Mouse (Mus musculus) forebrain, postnatal 0 days (tissue): ENCODE results near the gene Pde4d. TPM values are rescaled to one million over a fixed set of nuclear protein-coding genes. Genes with fewer than 3 reads are reported as not detected.

Experiments
- ATAC-seq: fragments of 200-750 bp; cut with Nextera tagmentation; 2 replicates; pipeline ENCODE4 v1.8.0; 2017; ENCODE audit warnings: mild to moderate bottlenecking, moderate library complexity
- DNase-seq: peaks from one replicate; pipeline ENCODE4 v3.0.0-alpha.2; 2015
- H3K27ac ChIP-seq: fragments of 300-500 bp; sonication (generic); 2 replicates; pipeline ENCODE4 v1.5.1; 2014; ENCODE audit warnings: low read depth, mild to moderate bottlenecking, antibody characterized with exemption, low read length, moderate library complexity, mixed read lengths
- H3K27me3 ChIP-seq: fragments of 300-500 bp; sonication (generic); 2 replicates; pipeline ENCODE4 v1.6.1; 2014; ENCODE audit warnings: mild to moderate bottlenecking, low read length, mixed read lengths; ENCODE audit not compliant: insufficient read depth
- H3K36me3 ChIP-seq: fragments of 300-500 bp; sonication (generic); 2 replicates; pipeline ENCODE4 v1.6.1; 2014; ENCODE audit warnings: mild to moderate bottlenecking, moderate library complexity; ENCODE audit not compliant: insufficient read depth
- H3K4me1 ChIP-seq: fragments of 300-500 bp; sonication (generic); 2 replicates; pipeline ENCODE4 v1.6.1; 2014; ENCODE audit warnings: antibody characterized with exemption; ENCODE audit not compliant: insufficient read depth
- H3K4me2 ChIP-seq: fragments of 300-500 bp; sonication (generic); 2 replicates; pipeline ENCODE4 v1.6.1; 2014; ENCODE audit warnings: low read depth, mild to moderate bottlenecking, moderate library complexity
- H3K4me3 ChIP-seq: fragments of 300-500 bp; sonication (generic); 2 replicates; pipeline ENCODE4 v1.5.1; 2014; ENCODE audit warnings: low read depth, low read length, mixed read lengths
- H3K9ac ChIP-seq: fragments of 300-500 bp; sonication (generic); 2 replicates; pipeline ENCODE4 v1.6.1; 2014; ENCODE audit warnings: mild to moderate bottlenecking
- H3K9me3 ChIP-seq: fragments of 300-500 bp; sonication (generic); 2 replicates; pipeline ENCODE4 v1.6.1; 2016; ENCODE audit warnings: low read length
- CTCF ChIP-seq: sonication (generic); IDR thresholded peaks from 2 replicates; pipeline ENCODE4 v1.5.1; 2016; ENCODE audit warnings: antibody characterized with exemption, control low read depth, low read depth
- WGBS: fragments of 180-500 bp; shearing (Covaris S2); extraction: QIAGEN DNeasy Blood & Tissue Kit; methylation state at CpG from one replicate; pipeline ENCODE4 v1.1.7; 2014; 5-methylcytosine and 5-hydroxymethylcytosine counted together
- polyA plus RNA-seq: library from polyadenylated mRNA; unstranded; fragments of >200 nt; fragmentation: Nextera tagmentation; extraction: Ambion mirVana; gene quantifications from 2 replicates; pipeline ENCODE4 v1.2.1, GENCODE M21; 2015
- total RNA-seq: library from RNA; depleted of rRNA; stranded (reverse); fragments of >200 nt; gene quantifications from 2 replicates; pipeline ENCODE4 v1.2.3, GENCODE M21; 2014

Gene Pde4d
- total and polyA plus RNA-seq, 2 experiments from 2014 or later: 13.2 to 78.8 TPM

DNA sequence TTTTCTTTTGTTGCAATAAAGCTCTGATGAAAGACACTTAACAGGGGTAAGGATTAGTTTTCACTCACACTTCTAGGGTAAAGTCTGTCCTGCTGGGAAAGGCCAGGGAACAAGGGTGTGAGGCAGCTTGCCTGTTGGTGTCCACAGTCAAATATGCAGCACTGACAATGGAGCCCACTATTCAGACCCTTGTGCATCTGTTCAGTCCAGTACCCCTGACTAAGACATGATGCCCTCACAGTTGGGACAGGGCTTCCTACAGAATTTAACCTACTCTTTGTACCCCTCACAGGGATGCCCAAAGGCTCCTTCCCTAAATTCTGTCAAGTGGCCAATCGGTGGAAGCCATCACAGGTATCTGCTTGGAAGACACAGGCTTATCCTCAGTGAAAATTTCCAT lies 1068.4 kb downstream of the Pde4d start:
- no peaks in the 10 kb centered on the region for H3K4me1 ChIP-seq
- no peak overlapping the region for H3K4me3 ChIP-seq
- no peak overlapping the region for H3K4me2 ChIP-seq
- H3K9me3 ChIP-seq: no peaks in the 10 kb centered on the region
- TF ChIP-seq CTCF: no peak
- ATAC-seq (no peak), DNase-seq (no peak)
- WGBS: 79% methylated on average over 1 of the region's 1 CpGs
- no peak overlapping the region for H3K9ac ChIP-seq
- no peak overlapping the region for H3K27ac ChIP-seq
- no peaks in the 10 kb centered on the region for H3K36me3 ChIP-seq
- H3K27me3 ChIP-seq: no peaks in the 10 kb centered on the region

DNA sequence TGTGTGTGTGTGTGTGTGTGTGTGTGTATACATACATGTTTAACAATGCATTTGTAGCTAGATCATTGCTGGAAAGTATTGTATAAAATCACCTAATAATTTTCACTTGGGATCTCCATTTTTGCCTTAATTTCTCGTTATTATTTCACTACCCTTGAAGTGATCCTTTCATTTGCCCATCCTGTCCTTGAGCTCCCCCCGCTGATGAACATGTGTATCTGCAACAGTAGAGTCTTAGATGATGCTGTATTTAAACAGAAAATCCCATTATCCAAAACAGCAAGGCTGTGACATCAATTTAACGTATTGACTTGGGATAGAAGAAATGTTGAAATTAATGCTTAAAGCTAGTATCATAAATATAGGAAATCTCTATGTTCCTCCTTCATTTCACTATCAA lies 1069.7 kb downstream of the Pde4d start:
- Histone ChIP-seq H3K27ac (no peak overlapping the region), H3K9me3 (no peaks in the 10 kb centered on the region), H3K9ac (no peak overlapping the region), H3K27me3 (no peaks in the 10 kb centered on the region), H3K4me2 (no peak overlapping the region), H3K4me1 (no peaks in the 10 kb centered on the region), H3K4me3 (no peak overlapping the region), H3K36me3 (no peaks in the 10 kb centered on the region)
- ATAC-seq (no peak), DNase-seq (no peak)
- peak; percentile 59 for TF ChIP-seq CTCF
- WGBS: 44% methylated on average over 3 of the region's 3 CpGs

DNA sequence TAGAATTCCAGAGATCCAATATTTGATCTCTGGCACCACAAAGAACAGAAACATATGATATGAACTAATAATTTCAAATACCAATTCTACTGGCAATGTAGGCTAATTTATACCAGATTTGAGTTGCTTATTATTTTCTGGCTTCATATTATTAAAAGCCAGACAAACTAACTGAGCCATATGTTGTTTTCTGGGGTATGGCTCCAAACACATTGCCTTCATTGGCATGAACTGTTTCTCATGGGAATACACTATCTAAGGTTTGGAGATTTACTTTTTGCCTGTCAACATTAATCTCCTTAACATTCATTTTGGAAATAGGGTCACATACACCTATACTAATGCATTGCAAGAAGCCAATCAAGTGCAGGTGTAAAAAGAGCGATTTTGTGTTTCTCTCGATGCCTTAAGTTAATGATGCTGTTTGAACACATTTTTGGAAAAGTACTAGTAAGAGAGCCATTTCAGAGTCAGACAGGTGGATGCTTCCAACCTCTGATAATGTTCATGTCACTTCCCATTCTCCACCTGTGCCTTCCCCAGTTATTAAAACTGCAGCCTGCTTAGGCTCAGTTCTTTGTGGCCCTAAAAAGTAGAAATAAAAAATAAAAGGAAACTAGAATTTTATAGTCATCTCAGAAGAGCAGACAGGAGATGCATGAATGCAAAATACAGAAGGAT lies 1070.4 kb downstream of the Pde4d start:
- Histone ChIP-seq H3K9ac (no peak overlapping the region), H3K4me1 (no peaks in the 10 kb centered on the region), H3K27me3 (no peaks in the 10 kb centered on the region), H3K9me3 (no peaks in the 10 kb centered on the region), H3K4me2 (no peak overlapping the region), H3K4me3 (no peak overlapping the region), H3K27ac (no peak overlapping the region), H3K36me3 (no peaks in the 10 kb centered on the region)
- no peak for TF ChIP-seq CTCF
- DNase-seq (no peak), ATAC-seq (no peak)
- 76% methylated on average over 2 of the region's 2 CpGs for WGBS

DNA sequence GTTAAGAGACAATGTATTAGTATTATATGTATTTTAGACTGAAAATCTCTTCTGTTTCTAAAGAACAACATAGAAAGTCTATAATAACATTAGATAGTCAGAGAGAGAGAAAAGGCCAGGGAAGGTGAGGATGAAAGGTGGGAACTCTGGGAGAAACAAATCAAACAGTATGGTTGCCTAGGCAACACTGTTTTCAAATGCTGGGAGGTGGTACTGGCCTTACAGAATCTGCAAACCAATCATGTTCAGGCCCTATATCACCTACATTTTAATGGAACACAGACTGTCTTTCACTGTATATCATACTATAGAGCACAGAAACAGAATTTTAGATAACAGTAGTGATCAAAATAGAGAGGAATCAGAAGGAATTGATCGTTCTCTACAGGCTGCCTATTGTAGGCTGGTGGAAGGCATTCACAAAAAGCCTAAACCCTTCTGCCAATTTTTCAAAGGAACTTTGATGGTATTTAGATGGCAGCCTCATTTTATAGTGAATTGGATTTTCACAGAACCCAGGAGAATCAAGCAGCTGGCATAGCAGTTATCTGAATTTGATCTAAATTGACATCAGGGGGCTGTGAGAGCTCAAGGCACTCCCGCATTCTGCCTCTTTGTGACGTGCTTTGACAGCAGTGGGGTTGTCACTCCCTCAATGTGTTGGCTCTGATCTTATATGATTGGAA lies 1084.2 kb downstream of the Pde4d start:
- Histone ChIP-seq H3K9me3 (no peaks in the 10 kb centered on the region), H3K27me3 (no peaks in the 10 kb centered on the region), H3K4me1 (peaks cover 8% of the 10 kb centered on the region), H3K36me3 (no peaks in the 10 kb centered on the region), H3K9ac (no peak overlapping the region), H3K27ac (peak overlapping the region; percentile 68), H3K4me2 (no peak overlapping the region), H3K4me3 (no peak overlapping the region)
- ATAC-seq (peak; percentile 93), DNase-seq (peak; percentile 63)
- 18% methylated on average over 3 of the region's 3 CpGs for WGBS
- TF ChIP-seq CTCF: no peak

DNA sequence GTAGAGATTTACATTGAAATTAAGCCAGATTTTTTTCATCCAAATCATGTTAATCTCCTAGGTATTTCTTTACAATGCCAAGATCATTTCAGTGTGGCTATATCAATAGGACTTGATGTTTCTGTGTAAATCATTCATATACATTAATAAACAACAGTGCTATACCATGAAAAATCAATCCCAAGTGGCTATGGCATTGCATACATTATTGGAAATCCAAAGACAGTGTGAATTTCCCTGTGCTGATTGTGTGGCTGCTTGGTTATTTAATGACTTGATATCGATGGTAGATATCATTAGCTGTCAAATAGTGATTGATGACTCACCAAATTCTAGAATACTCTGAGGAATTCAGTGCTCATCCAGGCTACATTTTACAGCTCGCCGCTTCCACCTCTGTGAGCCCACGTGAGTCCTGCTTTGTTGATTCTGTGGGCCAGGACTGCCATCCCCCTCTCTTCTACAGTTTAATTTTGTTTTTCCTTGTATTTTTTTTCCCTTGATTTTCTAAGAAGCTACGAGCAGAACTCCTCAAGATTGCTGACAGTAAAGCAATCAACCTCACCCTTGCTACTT lies 1085.0 kb downstream of the Pde4d start:
- no peak for TF ChIP-seq CTCF
- H3K9me3 ChIP-seq: no peaks in the 10 kb centered on the region
- no peak overlapping the region for H3K27ac ChIP-seq
- ATAC-seq (no peak), DNase-seq (no peak)
- no peak overlapping the region for H3K9ac ChIP-seq
- H3K36me3 ChIP-seq: no peaks in the 10 kb centered on the region
- no peak overlapping the region for H3K4me3 ChIP-seq
- no peaks in the 10 kb centered on the region for H3K27me3 ChIP-seq
- H3K4me2 ChIP-seq: no peak overlapping the region
- peaks cover 8% of the 10 kb centered on the region for H3K4me1 ChIP-seq
- 78% methylated on average over 5 of the region's 5 CpGs for WGBS

DNA sequence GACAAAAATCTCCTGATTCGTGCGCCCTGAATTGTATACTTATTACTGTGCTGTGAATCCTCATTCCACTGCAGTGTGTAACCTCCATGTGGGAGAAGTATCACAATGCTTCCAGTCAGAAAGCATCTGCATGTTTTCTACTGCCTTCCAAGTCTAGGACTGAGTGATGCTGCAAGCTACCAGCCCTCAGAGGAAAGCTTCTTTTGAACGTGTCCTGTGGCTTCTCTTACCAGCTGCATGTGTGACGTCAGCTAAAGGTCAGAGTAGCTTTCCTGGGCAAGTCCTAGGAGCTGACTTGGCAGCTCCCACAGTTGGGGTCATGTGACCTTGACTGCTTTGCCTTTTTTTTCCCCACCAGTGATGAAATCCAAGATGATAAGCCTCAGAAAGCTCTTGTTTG lies 1086.9 kb downstream of the Pde4d start:
- DNase-seq: no peak
- WGBS: 67% methylated on average over 4 of the region's 4 CpGs
- Histone ChIP-seq H3K4me1 (peaks cover 8% of the 10 kb centered on the region), H3K36me3 (no peaks in the 10 kb centered on the region), H3K9me3 (no peaks in the 10 kb centered on the region), H3K27ac (no peak overlapping the region), H3K4me2 (no peak overlapping the region), H3K9ac (no peak overlapping the region), H3K27me3 (no peaks in the 10 kb centered on the region), H3K4me3 (no peak overlapping the region)
- TF ChIP-seq CTCF: no peak
- no peak for ATAC-seq

DNA sequence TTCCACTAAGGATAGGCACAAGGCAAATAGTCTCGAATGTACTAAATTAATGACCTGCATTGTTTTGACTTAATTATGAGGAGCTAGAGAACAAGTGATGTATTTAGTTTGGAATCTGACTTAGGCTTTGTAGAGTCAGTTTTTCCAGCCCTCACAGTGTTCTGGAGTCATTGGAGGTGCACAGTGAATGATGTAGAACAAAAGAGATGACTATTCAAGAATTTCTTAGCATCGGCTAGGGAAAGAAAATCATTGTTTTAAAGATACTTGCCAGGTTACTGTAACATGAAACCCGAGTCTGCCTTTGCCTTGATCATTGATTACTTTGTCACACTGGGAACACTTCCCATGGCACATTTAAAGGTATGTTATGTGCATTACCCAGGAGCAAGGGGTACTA lies 1089.6 kb downstream of the Pde4d start:
- no peak for TF ChIP-seq CTCF
- H3K36me3 ChIP-seq: no peaks in the 10 kb centered on the region
- H3K27ac ChIP-seq: no peak overlapping the region
- no peak overlapping the region for H3K4me2 ChIP-seq
- WGBS: 39% methylated on average over 3 of the region's 3 CpGs
- ATAC-seq (no peak), DNase-seq (no peak)
- H3K9ac ChIP-seq: no peak overlapping the region
- no peak overlapping the region for H3K4me3 ChIP-seq
- H3K9me3 ChIP-seq: no peaks in the 10 kb centered on the region
- no peaks in the 10 kb centered on the region for H3K27me3 ChIP-seq
- H3K4me1 ChIP-seq: peaks cover 5% of the 10 kb centered on the region
